Mouse (Mus musculus): ENCODE results near the gene Serac1.

DNA sequence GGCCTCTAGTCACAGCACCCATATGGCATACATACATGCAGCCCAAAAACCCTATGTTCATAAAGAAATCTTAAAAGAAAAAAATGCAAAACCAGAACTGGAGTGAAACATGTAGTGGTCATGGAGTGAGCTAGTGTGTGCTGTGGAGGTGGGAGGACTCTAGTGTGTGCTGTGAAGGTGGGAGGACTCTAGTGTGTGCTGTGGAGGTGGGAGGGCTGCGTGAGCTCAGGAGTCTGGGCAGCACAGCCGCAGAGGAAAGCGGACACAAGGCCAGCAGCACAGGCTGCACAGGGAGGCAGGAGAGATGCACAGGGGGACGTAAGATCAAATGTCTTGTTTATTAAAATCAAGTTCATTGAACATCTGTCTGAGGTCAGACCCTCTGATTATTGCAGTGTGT, 44.2 kb upstream of the Serac1 start:
- TF ChIP-seq CTCF (IDR thresholded peaks at IDR 0.05) (no peak), POLR2A (IDR thresholded peaks at IDR 0.05; ENCODE audit: insufficient read depth, low read depth, low read length) (no peak), EP300 (IDR thresholded peaks at IDR 0.05; ENCODE audit: insufficient read depth, low read depth, low read length) (no peak)
